Mouse (Mus musculus) spleen, adult 2 months (tissue): ENCODE results near the gene Armc5. TPM values are rescaled to one million over a fixed set of nuclear protein-coding genes. Genes with fewer than 3 reads are reported as not detected.

Experiments
- DNase-seq, 2 experiments: peaks; one replicate each; pipeline versions ENCODE4 v3.0.0 to v3.0.0-alpha.2; 2012 to 2021; ENCODE audit warnings: low spot score in 2 of 2, low read depth in 1 of 2
- H3K27ac ChIP-seq: fragments of 200-500 bp; 2 replicates; pipeline ENCODE4 v1.5.1; 2012; ENCODE audit warnings: low read length, inconsistent platforms; ENCODE audit not compliant: insufficient read depth
- H3K27me3 ChIP-seq: fragments of 200-500 bp; 2 replicates; pipeline ENCODE4 v1.6.1; 2012; ENCODE audit warnings: mild to moderate bottlenecking, moderate library complexity, low read length, inconsistent platforms; ENCODE audit not compliant: control insufficient read depth, insufficient read depth
- H3K36me3 ChIP-seq: fragments of 200-500 bp; 2 replicates; pipeline ENCODE4 v1.6.1; 2012; ENCODE audit warnings: mild to moderate bottlenecking, low read length, inconsistent platforms; ENCODE audit not compliant: control insufficient read depth, insufficient read depth
- H3K4me1 ChIP-seq: fragments of 200-500 bp; 2 replicates; pipeline ENCODE4 v1.6.1; 2011; ENCODE audit warnings: inconsistent platforms; ENCODE audit not compliant: control insufficient read depth, insufficient read depth, insufficient read length
- H3K4me3 ChIP-seq: fragments of 200-500 bp; 2 replicates; pipeline ENCODE4 v1.5.1; 2011; ENCODE audit warnings: mild to moderate bottlenecking, inconsistent platforms; ENCODE audit not compliant: insufficient read depth, insufficient read length; ENCODE audit errors: extremely low read depth
- CTCF ChIP-seq: fragments of 200-500 bp; IDR thresholded peaks from 2 replicates; pipeline ENCODE4 v1.5.1; 2011; ENCODE audit warnings: mild to moderate bottlenecking, inconsistent platforms; ENCODE audit not compliant: insufficient read depth, insufficient read length, insufficient replicate concordance; ENCODE audit errors: extremely low read depth
- POLR2A ChIP-seq: fragments of 200-500 bp; IDR thresholded peaks from 2 replicates; pipeline ENCODE4 v1.6.1; 2011; ENCODE audit warnings: low read depth, low read length, inconsistent platforms
- WGBS: fragments of 180-500 bp; shearing (Covaris S2); methylation state at CpG from one replicate; pipeline ENCODE4 v1.1.7; 2018; 5-methylcytosine and 5-hydroxymethylcytosine counted together
- polyA plus RNA-seq: library from polyadenylated mRNA; depleted of rRNA; stranded (reverse); fragments of >200 nt; gene quantifications from 2 replicates; pipeline ENCODE4 v1.2.3, GENCODE M21; 2012; rRNA removed

Armc5 gene
- polyA plus RNA-seq, result 32.9 and 47.1 TPM in 2 replicates

GRCm38 (mm10) chr7:128236856-128237592 lies at the start of gene Armc5:
Gene Armc5 (plus strand): TSS chr7:128237342.
- WGBS, result 23% methylated on average over 37 of the region's 37 CpGs
- Histone ChIP-seq H3K27me3 (no peaks in the 10 kb centered on the region), H3K27ac (peak within 1 kb of the TSS; percentile 99), H3K36me3 (peaks cover 11% of the 10 kb centered on the region), H3K4me3 (peak within 1 kb of the TSS; percentile 82), H3K4me1 (peaks cover 3% of the 10 kb centered on the region; the same call in 1 of the 2 replicates)
- TF ChIP-seq CTCF (peak; percentile 66; the same call in 1 of the 2 replicates), POLR2A (no peak)
- peak; percentile 43 to 69 for DNase-seq

GRCm38 (mm10) chr7:128201607-128202006 lies 35.5 kb upstream of the Armc5 start:
- TF ChIP-seq POLR2A (no peak), CTCF (no peak)
- H3K4me3 ChIP-seq, result no peak overlapping the region
- no peaks in the 10 kb centered on the region for H3K36me3 ChIP-seq
- no peak for DNase-seq
- 92% methylated on average over 9 of the region's 9 CpGs for WGBS
- no peaks in the 10 kb centered on the region; the same call in 1 of the 2 replicates for H3K4me1 ChIP-seq
- H3K27me3 ChIP-seq, result no peaks in the 10 kb centered on the region
- no peak overlapping the region for H3K27ac ChIP-seq

- TF ChIP-seq CTCF (no peak), POLR2A (no peak)
- WGBS, result 93% methylated on average over 9 of the region's 9 CpGs
- H3K27ac ChIP-seq, result no peak overlapping the region
- H3K36me3 ChIP-seq, result no peaks in the 10 kb centered on the region
- no peak for DNase-seq
- no peak overlapping the region for H3K4me3 ChIP-seq
- H3K4me1 ChIP-seq, result no peaks in the 10 kb centered on the region; the same call in 1 of the 2 replicates
- no peaks in the 10 kb centered on the region for H3K27me3 ChIP-seq
Observed at GRCm38 (mm10) chr7:128203071-128203470, 34.1 kb upstream of the Armc5 start.

- DNase-seq, result no peak
- Histone ChIP-seq H3K36me3 (no peaks in the 10 kb centered on the region), H3K4me3 (no peak overlapping the region), H3K27me3 (no peaks in the 10 kb centered on the region), H3K27ac (no peak overlapping the region), H3K4me1 (no peaks in the 10 kb centered on the region; the same call in 1 of the 2 replicates)
- WGBS, result 93% methylated on average over 8 of the region's 8 CpGs
- TF ChIP-seq CTCF (no peak), POLR2A (no peak)
Observed at GRCm38 (mm10) chr7:128204179-128204578, 33.0 kb upstream of the Armc5 start.

GRCm38 (mm10) chr7:128205695-128206094 lies 31.4 kb upstream of the Armc5 start:
- Histone ChIP-seq H3K27ac (no peak overlapping the region), H3K4me3 (no peak overlapping the region), H3K4me1 (no peaks in the 10 kb centered on the region; the same call in 1 of the 2 replicates), H3K36me3 (no peaks in the 10 kb centered on the region), H3K27me3 (no peaks in the 10 kb centered on the region)
- 89% methylated on average over 18 of the region's 18 CpGs for WGBS
- TF ChIP-seq CTCF, result no peak
- TF ChIP-seq POLR2A, result no peak
- DNase-seq, result no peak

- Histone ChIP-seq H3K4me1 (no peaks in the 10 kb centered on the region; the same call in 1 of the 2 replicates), H3K27me3 (no peaks in the 10 kb centered on the region), H3K4me3 (no peak within 1 kb of the TSS), H3K36me3 (no peaks in the 10 kb centered on the region), H3K27ac (no peak within 1 kb of the TSS)
- TF ChIP-seq POLR2A (no peak), CTCF (no peak)
- DNase-seq, result no peak
- WGBS, result 78% methylated on average over 6 of the region's 6 CpGs
Observed at GRCm38 (mm10) chr7:128206152-128206551, 31.0 kb upstream of the Armc5 start, which contains the start of gene Cox6a2. Gene Cox6a2 (minus strand): TSS chr7:128206387.

- Histone ChIP-seq H3K36me3 (no peaks in the 10 kb centered on the region), H3K4me1 (no peaks in the 10 kb centered on the region; the same call in 1 of the 2 replicates), H3K27ac (no peak overlapping the region), H3K27me3 (no peaks in the 10 kb centered on the region), H3K4me3 (no peak overlapping the region)
- peak; percentile 29 to 52 for DNase-seq
- TF ChIP-seq POLR2A (no peak), CTCF (peak; percentile 69; the same call in 1 of the 2 replicates)
- 9% methylated on average over 4 of the region's 4 CpGs for WGBS
Observed at GRCm38 (mm10) chr7:128208187-128208586, 29.0 kb upstream of the Armc5 start.
